In genomic region chr5:35628685-35629084, GRCm38 (mm10) we compare ENCODE assay signal across 10 mouse cellular contexts. TPM values are rescaled to one million over a fixed set of nuclear protein-coding genes. Genes with fewer than 3 reads are reported as not detected.
DNase-seq lines count a peak whose midpoint lies in the region; ATAC-seq and TF ChIP-seq lines count a peak whose summit lies in the region.
"Had no signal": no experiment of that assay in that cellular context is flagged by ENCODE, and none has a peak within 500 bp of the region (broad histone marks: within the 10 kb centered on the region; RNA-seq: fewer than 3 reads in every experiment).

No protein-coding gene starts in this region.

- H3K36me3 ChIP-seq in intestine, embryonic 14.5 days (ENCODE audit: control insufficient read depth, insufficient read depth, low read length), result no peaks in the 10 kb centered on the region
- H3K36me3 ChIP-seq in intestine, postnatal 0 days (ENCODE audit: control insufficient read depth, insufficient read depth), result no peaks in the 10 kb centered on the region
- no peaks in the 10 kb centered on the region for H3K36me3 ChIP-seq in forebrain, embryonic 11.5 days (ENCODE audit: control insufficient read depth, insufficient read depth, low read length)
- H3K36me3 ChIP-seq: embryonic facial prominence, embryonic 12.5 days; limb, embryonic 13.5 days had no signal

- no peak for TF ChIP-seq CTCF in intestine, postnatal 0 days (IDR thresholded peaks at IDR 0.05; ENCODE audit: low read depth)

- ATAC-seq in intestine, embryonic 14.5 days (replicated peaks; ENCODE audit: low FRiP score, low TSS enrichment, low read depth), result no peak
- no peak for ATAC-seq in intestine, postnatal 0 days
- no peak for ATAC-seq in megakaryocyte-erythroid progenitor cell, adult 5-6 weeks (replicated peaks; ENCODE audit: low FRiP score, low TSS enrichment, poor library complexity, severe bottlenecking)
- no peak for ATAC-seq in forebrain, embryonic 11.5 days (replicated peaks; ENCODE audit: low FRiP score)

- no peak overlapping the region for H3K4me2 ChIP-seq in intestine, embryonic 14.5 days (ENCODE audit: low read length)
- H3K4me2 ChIP-seq in intestine, postnatal 0 days (replicated peaks; ENCODE audit: low read depth), result no peak overlapping the region
- H3K4me2 ChIP-seq in forebrain, embryonic 11.5 days (ENCODE audit: low read depth, low read length, severe bottlenecking), result no peak overlapping the region
- H3K4me2 ChIP-seq: embryonic facial prominence, embryonic 12.5 days; limb, embryonic 13.5 days had no signal

- H3K4me1 ChIP-seq in intestine, embryonic 14.5 days (replicated peaks; ENCODE audit: control insufficient read depth, insufficient read depth, low read length), result peaks cover 8% of the 10 kb centered on the region; the same call in 1 of the 2 replicates
- H3K4me1 ChIP-seq in intestine, postnatal 0 days (replicated peaks; ENCODE audit: control insufficient read depth, insufficient read depth, low read length), result no peaks in the 10 kb centered on the region
- H3K4me1 ChIP-seq in forebrain, embryonic 11.5 days (replicated peaks; ENCODE audit: control insufficient read depth, insufficient read depth, low read length), result no peaks in the 10 kb centered on the region

- no peaks in the 10 kb centered on the region for H3K9me3 ChIP-seq in intestine, embryonic 14.5 days (ENCODE audit: control insufficient read depth, low read length)
- H3K9me3 ChIP-seq in intestine, postnatal 0 days (ENCODE audit: control insufficient read depth), result no peaks in the 10 kb centered on the region
- H3K9me3 ChIP-seq in forebrain, embryonic 11.5 days (ENCODE audit: control insufficient read depth, low read length), result no peaks in the 10 kb centered on the region
- H3K9me3 ChIP-seq: embryonic facial prominence, embryonic 12.5 days; limb, embryonic 13.5 days had no signal

- H3K9ac ChIP-seq in intestine, embryonic 14.5 days (ENCODE audit: low read length), result no peak overlapping the region
- H3K9ac ChIP-seq in intestine, postnatal 0 days (ENCODE audit: low read depth, low read length), result no peak overlapping the region
- no peak overlapping the region for H3K9ac ChIP-seq in forebrain, embryonic 11.5 days (ENCODE audit: low read length)
- H3K9ac ChIP-seq: embryonic facial prominence, embryonic 12.5 days; limb, embryonic 13.5 days had no signal

- no peak overlapping the region for H3K4me3 ChIP-seq in intestine, embryonic 14.5 days (ENCODE audit: low read depth, low read length)
- H3K4me3 ChIP-seq in intestine, postnatal 0 days (ENCODE audit: low read depth, low read length), result no peak overlapping the region
- H3K4me3 ChIP-seq in forebrain, embryonic 11.5 days (ENCODE audit: low read depth, low read length), result no peak overlapping the region
- H3K4me3 ChIP-seq: embryonic facial prominence, embryonic 12.5 days; limb, embryonic 13.5 days had no signal

- intact Hi-C loops in heart, postnatal 36 days (cut with DNase I), result no loop called here

- 37% methylated on average over 1 of the region's 1 CpGs for WGBS in intestine, embryonic 14.5 days
- WGBS in intestine, postnatal 0 days, result 42% methylated on average over 1 of the region's 1 CpGs
- 60% methylated on average over 1 of the region's 1 CpGs for WGBS in forebrain, embryonic 11.5 days

- no peaks in the 10 kb centered on the region for H3K27me3 ChIP-seq in intestine, embryonic 14.5 days (replicated peaks; ENCODE audit: control insufficient read depth, insufficient read depth, low read length)
- H3K27me3 ChIP-seq in intestine, postnatal 0 days (replicated peaks; ENCODE audit: control insufficient read depth, insufficient read depth, low read length), result no peaks in the 10 kb centered on the region
- no peaks in the 10 kb centered on the region for H3K27me3 ChIP-seq in forebrain, embryonic 11.5 days (ENCODE audit: control insufficient read depth, insufficient read depth, low read length)
- H3K27me3 ChIP-seq: embryonic facial prominence, embryonic 12.5 days; limb, embryonic 13.5 days had no signal

- 0 out of 2 replicates have a peak overlapping the region, but pooled peaks have one; percentile 11 for H3K27ac ChIP-seq in intestine, embryonic 14.5 days (ENCODE audit: low read depth)
- no peak overlapping the region for H3K27ac ChIP-seq in intestine, postnatal 0 days (ENCODE audit: low read depth, low read length)
- H3K27ac ChIP-seq in forebrain, embryonic 11.5 days (ENCODE audit: low read depth, low read length), result no peak overlapping the region
- H3K27ac ChIP-seq: embryonic facial prominence, embryonic 12.5 days; limb, embryonic 13.5 days had no signal

- DNase-seq in intestine, embryonic 14.5 days (ENCODE audit: low spot score), result no peak
- peak; percentile 88 for DNase-seq in gastrocnemius, adult 18-20 months (ENCODE audit: low spot score)
- DNase-seq in heart, postnatal 36 days, result peak; percentile 76 to 83
- peak; percentile 80 for DNase-seq in lung, postnatal 10 days
- no peak for DNase-seq in c-Kit-positive CD71-positive TER-119-positive erythroid progenitor cells, embryonic 14.5 days (ENCODE audit: low spot score)
- DNase-seq in forebrain, embryonic 11.5 days (ENCODE audit: low spot score), result no peak

RNA-seq across cellular contexts. Expression of gene Acox3, which starts 45.8 kb away (rescaled TPM):
- polyA plus RNA-seq in intestine, embryonic 14.5 days (2014; fragmentation: Nextera tagmentation; extraction: Ambion mirVana), result 13.2 and 15.1 TPM in 2 replicates
- polyA plus RNA-seq in intestine, postnatal 0 days (2015; fragmentation: Nextera tagmentation; extraction: Ambion mirVana), result 19.7 and 21.4 TPM in 2 replicates
- total RNA-seq in gastrocnemius, adult 18-20 months (2021), result 10 to 100 TPM; 17.3 to 18.2 TPM
- 10 to 100 TPM; 28.0 to 28.6 TPM for total RNA-seq in heart, postnatal 36 days (2021)
- 7.9 and 12.4 TPM in 2 replicates for total RNA-seq in megakaryocyte-erythroid progenitor cell, adult 5-6 weeks (2014; fragmentation: Nextera tagmentation)
- 5.0 and 20.3 TPM in 2 replicates for total RNA-seq in megakaryocyte-erythroid progenitor cell, adult 5-6 weeks (2017)
- polyA plus RNA-seq in forebrain, embryonic 11.5 days (2014; fragmentation: Nextera tagmentation; extraction: Ambion mirVana), result 15.5 and 15.6 TPM in 2 replicates

RNA-seq across cellular contexts. Expression of gene Htra3, which starts 50.9 kb away (rescaled TPM):
- 39.1 and 47.9 TPM in 2 replicates for polyA plus RNA-seq in intestine, embryonic 14.5 days (2014; fragmentation: Nextera tagmentation; extraction: Ambion mirVana)
- 24.5 and 25.5 TPM in 2 replicates for polyA plus RNA-seq in intestine, postnatal 0 days (2015; fragmentation: Nextera tagmentation; extraction: Ambion mirVana)
- 10 to 100 TPM; 28.4 to 34.8 TPM for total RNA-seq in gastrocnemius, adult 18-20 months (2021)
- 100 to 1,000 TPM; 105 to 136 TPM for total RNA-seq in heart, postnatal 36 days (2021)
- not detected in 2 replicates for total RNA-seq in megakaryocyte-erythroid progenitor cell, adult 5-6 weeks (2014; fragmentation: Nextera tagmentation)
- not detected in 2 replicates for total RNA-seq in megakaryocyte-erythroid progenitor cell, adult 5-6 weeks (2017)
- 5.7 and 6.3 TPM in 2 replicates for polyA plus RNA-seq in forebrain, embryonic 11.5 days (2014; fragmentation: Nextera tagmentation; extraction: Ambion mirVana)

RNA-seq across cellular contexts. Expression of gene Trmt44, which starts 53.8 kb away (rescaled TPM):
- polyA plus RNA-seq in intestine, embryonic 14.5 days (2014; fragmentation: Nextera tagmentation; extraction: Ambion mirVana), result 8.9 and 9.5 TPM in 2 replicates
- polyA plus RNA-seq in intestine, postnatal 0 days (2015; fragmentation: Nextera tagmentation; extraction: Ambion mirVana), result 3.6 and 4.6 TPM in 2 replicates
- total RNA-seq in gastrocnemius, adult 18-20 months (2021), result 1 to 10 TPM; 1.7 TPM
- 1 to 10 TPM; 1.8 to 2.5 TPM for total RNA-seq in heart, postnatal 36 days (2021)
- 9.4 and 12.1 TPM in 2 replicates for total RNA-seq in megakaryocyte-erythroid progenitor cell, adult 5-6 weeks (2014; fragmentation: Nextera tagmentation)
- 8.0 and 8.4 TPM in 2 replicates for total RNA-seq in megakaryocyte-erythroid progenitor cell, adult 5-6 weeks (2017)
- 10.5 and 12.0 TPM in 2 replicates for polyA plus RNA-seq in forebrain, embryonic 11.5 days (2014; fragmentation: Nextera tagmentation; extraction: Ambion mirVana)

Comparison
In these comparisons a context has a peak if more than half of its experiments do, and no peak if none do; other contexts are left out.
1. DNase-seq: peak in gastrocnemius, adult 18-20 months (single experiment), heart, postnatal 36 days (2 of 2) and lung, postnatal 10 days (single experiment); none in intestine, embryonic 14.5 days (single experiment), c-Kit-positive CD71-positive TER-119-positive erythroid progenitor cells, embryonic 14.5 days (single experiment) and forebrain, embryonic 11.5 days (single experiment).
2. RNA of gene Htra3, which starts 50.9 kb away (total RNA-seq): 105 to 136 TPM in heart, postnatal 36 days and 28.4 to 34.8 TPM in gastrocnemius, adult 18-20 months; not detected in megakaryocyte-erythroid progenitor cell, adult 5-6 weeks; every median in the first group is over 10 times any median in the second.